Mouse (Mus musculus) cerebellum, adult 2 months (tissue): ENCODE data around the gene Clec2g.

Experiments used
- CTCF ChIP-seq: fragments of 200-500 bp; IDR thresholded peaks from 2 replicates; pipeline ENCODE4 v1.5.1; 2011; ENCODE audit warnings: low read depth, mild to moderate bottlenecking, control low read depth, low read length, moderate library complexity, borderline replicate concordance; ENCODE audit not compliant: insufficient read depth
- POLR2A ChIP-seq: fragments of 200-500 bp; IDR thresholded peaks from 2 replicates; pipeline ENCODE4 v1.6.1; 2011; ENCODE audit warnings: low read length, control low read depth, borderline replicate concordance; ENCODE audit not compliant: insufficient read depth

DNA sequence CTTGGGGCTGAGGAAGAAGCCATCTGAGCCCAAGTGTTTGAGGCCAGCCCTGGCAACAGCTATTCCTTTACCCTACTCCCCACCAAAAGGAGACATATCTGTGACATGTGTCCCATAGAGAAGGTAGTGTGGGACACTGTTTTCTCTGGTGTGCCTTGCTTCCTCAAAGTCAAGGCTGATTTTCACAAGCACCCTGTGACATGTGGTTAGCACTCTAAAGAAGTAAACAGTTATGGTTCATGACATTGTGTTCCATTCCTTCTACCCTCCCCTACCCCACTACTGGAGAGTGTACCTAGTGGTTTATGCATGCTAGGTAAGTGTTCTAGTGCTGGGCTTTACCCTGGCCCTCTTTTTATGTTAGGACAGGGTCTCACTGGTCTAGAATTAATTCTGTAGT lies 42.0 kb downstream of the Clec2g start:
- TF ChIP-seq CTCF = no peak
- TF ChIP-seq POLR2A = no peak
